Mouse (Mus musculus) c-Kit-positive CD71-positive TER-119-negative erythroid progenitor cells, embryonic 14.5 days (primary cell): Measurements from ENCODE around the gene Iqub.

Source experiments
- DNase-seq: peaks from one replicate; pipeline ENCODE4 v3.0.0-alpha.2; 2013; ENCODE audit warnings: low read depth

The Iqub gene

DNA sequence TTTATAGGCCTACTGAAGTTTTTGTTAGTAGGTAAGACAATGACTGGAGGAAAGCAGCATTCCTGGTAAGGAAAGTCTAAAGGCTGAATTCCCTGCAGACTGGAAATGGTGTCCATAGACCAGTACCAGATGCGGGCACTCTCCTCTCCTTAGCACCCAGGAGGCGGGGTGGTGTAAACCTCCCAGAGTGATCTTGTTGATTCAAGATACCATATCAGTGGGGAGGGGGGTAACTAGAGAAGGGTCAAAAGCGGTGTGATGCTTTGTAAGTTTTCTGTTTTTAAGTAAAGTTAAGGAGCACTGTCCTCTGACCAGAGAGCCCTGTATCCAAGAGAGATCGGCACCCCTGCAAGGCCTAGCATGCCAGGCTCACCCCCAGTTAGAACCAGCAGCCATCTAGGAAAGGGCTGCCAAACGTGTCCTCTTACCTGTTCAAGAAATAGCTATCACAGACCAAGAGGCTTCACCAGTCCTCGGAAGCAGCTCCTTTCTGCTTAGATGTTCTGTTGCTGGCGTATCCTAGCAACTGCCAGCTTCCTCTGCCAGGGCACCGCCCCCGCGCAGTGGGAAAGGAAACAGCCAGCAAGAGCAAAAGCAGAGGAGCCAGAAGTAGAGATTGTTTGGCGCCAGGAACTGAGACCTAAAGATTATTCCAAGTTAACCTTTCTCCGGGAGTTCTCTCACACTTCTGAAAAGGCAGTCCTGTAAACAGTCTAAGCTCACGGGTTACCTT lies at the start of gene Iqub:
TSS of gene Iqub (minus strand) at position 516 of the 733 bp plus-strand sequence.
- no peak for DNase-seq

DNA sequence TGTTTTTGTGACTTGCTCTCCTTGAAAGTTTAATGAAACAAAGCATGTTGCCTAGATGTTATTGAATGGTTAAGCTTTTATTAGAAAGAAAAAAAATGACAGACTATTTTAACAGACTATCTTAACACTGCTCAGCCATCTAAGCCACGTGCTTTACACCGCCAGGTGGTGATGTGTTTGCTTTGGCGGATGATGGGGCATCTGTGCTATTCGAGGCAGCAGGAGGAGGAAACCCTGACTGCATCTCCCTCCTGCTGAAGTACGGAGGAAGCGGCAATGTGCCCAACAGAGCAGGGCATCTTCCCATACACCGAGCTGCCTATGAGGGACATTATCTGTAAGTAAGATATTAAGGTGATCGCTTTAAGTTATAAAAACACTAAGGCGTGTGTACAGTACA lies 49.2 kb upstream of the Iqub start:
- DNase-seq: no peak

- DNase-seq: no peak
Measured at GRCm38 (mm10) chr6:24555488-24555887, 40.6 kb upstream of the Iqub start.

- no peak for DNase-seq
Measured at GRCm38 (mm10) chr6:24554427-24555086, 39.7 kb upstream of the Iqub start.

DNA sequence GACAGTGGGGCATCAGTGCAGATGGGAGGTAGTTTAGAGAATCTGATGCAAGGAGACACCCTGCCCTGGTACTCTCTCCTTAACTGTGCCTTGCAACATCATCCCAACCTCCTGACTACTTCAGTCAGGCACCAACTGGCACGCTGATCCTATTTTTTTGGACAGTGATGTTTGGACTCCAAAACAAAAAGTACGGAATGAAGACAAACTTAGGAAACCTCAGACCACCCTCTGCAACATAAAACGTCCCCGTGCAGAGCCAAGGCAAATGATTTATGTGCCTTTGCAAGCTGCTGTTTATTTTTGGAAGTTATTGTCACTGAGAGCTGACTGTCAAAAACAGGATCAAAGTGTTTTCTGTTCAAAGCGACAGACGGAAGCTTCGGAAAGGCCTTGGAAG lies 37.2 kb upstream of the Iqub start:
- no peak for DNase-seq

DNA sequence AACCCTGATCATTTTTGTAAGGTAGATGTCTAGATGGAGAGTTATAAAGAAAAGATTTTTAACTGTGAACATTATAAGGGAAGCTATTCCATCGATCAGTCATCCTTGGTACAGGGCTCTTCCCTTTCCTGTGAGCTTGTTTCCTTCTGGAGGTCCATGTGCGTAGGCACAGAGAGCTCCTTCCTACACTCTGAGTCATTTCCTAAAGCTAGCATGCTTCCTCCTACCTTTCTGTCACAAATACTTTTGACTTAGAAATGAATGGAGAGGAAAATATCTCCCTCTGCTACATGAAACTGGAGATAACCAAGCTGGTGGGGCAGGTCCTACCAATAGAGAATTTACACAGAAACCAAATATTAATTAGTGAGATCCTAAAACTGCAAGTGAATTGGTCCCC lies 34.9 kb upstream of the Iqub start:
- DNase-seq: no peak

GRCm38 (mm10) chr6:24546716-24547420 lies 32.0 kb upstream of the Iqub start:
- no peak for DNase-seq

GRCm38 (mm10) chr6:24543119-24543591 lies 28.3 kb upstream of the Iqub start:
- DNase-seq: no peak

- no peak for DNase-seq
Measured at GRCm38 (mm10) chr6:24542393-24542792, 27.5 kb upstream of the Iqub start.

- DNase-seq: no peak
Measured at GRCm38 (mm10) chr6:24540106-24540505, 25.2 kb upstream of the Iqub start.

- no peak for DNase-seq
Measured at GRCm38 (mm10) chr6:24538435-24538834, 23.6 kb upstream of the Iqub start.

DNA sequence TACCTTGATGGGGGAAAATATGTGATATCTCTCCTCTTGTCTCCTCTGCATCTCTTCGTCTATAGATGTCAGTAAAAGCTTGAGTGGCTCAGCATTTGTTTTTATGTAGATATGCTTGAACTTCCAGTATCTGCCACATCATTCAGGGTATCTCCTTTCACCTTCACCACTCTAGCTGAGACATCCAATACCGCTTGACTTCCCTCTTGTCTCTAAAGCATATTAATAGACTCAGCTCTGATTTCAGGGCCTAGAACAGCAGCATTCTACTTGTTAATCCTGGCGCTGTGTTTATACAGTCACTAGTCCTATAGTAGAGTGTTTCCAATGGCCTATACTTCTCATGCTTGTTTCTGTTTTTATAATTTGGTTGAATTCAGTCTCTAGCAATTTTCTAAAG lies 17.9 kb upstream of the Iqub start:
- DNase-seq: no peak

- no peak for DNase-seq
Measured at GRCm38 (mm10) chr6:24530711-24531420, 16.0 kb upstream of the Iqub start.

DNA sequence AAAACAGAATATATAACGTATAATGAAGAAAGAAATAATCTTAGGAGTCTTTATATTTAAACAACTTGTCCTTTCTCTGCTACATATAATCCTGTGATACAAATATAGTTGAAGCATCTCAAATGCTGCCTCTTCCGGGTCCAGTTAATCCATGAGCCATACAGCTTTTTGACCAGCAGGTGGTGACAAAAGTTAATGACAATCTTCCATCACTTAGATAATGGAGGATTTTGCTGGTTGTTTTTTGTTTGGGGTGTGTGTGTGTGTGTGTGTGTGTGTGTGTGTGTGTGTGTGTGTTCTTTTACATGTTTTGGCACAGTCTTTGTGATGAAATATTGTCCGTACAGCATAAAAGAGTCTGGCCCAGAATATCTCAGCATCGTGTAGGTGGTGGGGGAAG lies 15.3 kb upstream of the Iqub start:
- DNase-seq: peak; percentile 67

GRCm38 (mm10) chr6:24528064-24528243 lies 13.1 kb upstream of the Iqub start, which contains the start of gene Asb15:
Asb15 (plus strand) TSS chr6:24528144.
- DNase-seq: no peak

DNA sequence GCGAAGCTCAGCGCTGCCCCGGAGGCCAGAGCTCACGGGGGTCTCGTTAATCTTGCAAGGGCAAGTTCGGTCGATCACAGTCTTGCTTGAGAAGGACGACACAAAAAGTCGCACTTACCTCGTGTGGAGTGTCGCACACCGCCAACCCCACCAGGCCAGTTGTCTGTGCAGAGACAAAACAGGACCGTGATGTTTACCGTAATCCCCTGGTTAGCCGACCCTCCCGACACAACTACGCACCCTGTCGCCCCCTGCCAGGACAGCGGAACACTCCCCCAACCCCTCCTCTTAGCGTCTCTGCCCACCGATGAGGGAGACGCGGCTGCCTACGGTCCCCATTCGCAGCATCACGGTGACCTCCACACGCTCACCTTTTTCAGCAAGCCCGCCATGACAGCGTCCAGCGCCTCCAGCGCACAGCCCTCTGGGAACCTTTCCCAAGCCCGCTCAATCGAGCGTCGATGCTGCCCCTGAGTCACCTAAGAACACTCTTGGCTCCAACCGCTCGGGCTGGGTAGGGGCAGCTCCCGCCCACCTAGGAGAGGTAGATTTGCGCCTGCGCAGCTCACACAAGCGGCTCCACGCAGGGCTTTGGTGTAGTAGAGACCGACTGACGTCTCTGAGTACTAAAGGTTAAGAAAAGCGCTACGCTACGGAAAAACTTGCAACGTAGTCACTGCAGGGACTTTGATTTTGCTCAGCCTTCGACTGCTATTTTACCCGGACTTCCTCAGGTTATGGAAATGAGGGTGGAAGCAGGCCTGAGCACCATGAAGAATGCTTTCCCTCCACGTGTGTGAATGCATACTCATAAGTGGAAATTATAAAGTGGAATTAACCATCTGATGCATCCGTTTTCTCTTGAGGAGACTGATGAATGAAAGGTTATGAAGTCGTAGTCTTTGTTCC lies 12.5 kb upstream of the Iqub start, which contains the start of gene Ndufa5:
TSS of gene Ndufa5 (minus strand) at position 859 of the 909 bp plus-strand sequence.
- peak; percentile 96 for DNase-seq

- no peak for DNase-seq
Measured at GRCm38 (mm10) chr6:24525705-24526104, 10.8 kb upstream of the Iqub start.

DNA sequence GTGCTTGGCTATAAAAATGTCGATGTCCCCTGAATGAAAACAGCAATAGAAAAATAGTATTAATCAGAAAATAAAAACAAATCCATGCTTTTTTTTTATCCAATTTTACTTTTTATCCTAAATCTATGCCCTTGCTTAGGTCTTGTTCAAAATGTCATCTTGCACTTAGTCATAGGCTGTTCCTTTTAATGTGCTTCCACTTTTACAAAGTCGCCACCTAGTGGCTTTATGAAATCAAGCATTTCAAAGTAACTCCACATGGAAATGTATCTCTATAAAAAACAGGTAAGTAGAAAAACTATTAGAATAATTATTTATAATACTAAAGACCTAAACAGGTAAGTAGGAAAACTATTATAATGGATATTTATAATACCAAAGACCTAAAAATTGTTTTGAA lies 1.3 kb upstream of the Iqub start:
- DNase-seq: no peak

DNA sequence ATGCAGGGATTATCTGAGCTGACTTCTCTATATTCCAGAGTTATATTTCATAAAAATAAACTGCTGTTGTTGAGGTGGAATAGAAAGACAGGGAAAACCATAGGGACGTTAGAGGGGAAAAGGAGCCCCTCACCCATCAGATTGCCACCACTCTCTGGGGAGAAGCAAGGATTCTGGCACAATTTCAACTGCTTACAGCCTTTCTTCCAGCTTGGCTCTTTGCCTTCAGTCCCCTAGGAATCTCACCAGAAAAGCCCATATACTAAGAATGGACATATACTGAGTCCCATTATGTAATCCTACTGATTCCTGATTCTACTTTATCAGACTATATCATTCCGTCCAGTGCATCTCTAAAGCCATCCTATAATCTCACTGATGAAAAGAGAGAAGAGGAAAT lies 10.7 kb downstream of the Iqub start:
- DNase-seq: no peak

DNA sequence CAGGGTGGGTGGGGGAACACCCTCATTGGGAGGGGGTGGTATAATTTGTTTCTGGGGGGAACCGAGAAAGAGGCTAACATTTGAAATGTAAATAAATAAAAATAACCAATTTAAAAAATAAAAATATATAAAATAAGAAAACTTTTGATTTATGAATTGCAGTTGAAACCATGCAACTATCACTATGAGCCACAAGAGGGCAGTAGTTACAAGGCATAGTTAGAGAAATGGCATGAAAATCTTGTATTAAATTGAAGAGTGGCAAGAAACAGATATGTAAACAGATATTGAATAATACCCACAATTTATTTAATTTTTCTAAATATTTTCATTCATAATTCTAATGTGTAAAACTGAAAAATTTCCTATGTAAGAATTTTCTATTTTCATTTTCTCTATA lies 24.5 kb downstream of the Iqub start:
- DNase-seq: no peak

GRCm38 (mm10) chr6:24486530-24486929 lies 28.3 kb downstream of the Iqub start:
- no peak for DNase-seq
